Mouse (Mus musculus) myocyte (in vitro differentiated cells): ENCODE measurements around the gene Fmn2. TPM values are rescaled to one million over a fixed set of nuclear protein-coding genes. Genes with fewer than 3 reads are reported as not detected.

Experiments
- H3K27me3 ChIP-seq: one replicate; pipeline ENCODE4 v1.6.1; 2011; ENCODE audit not compliant: control insufficient read depth, insufficient read depth, insufficient read length
- H3K36me3 ChIP-seq: one replicate; pipeline ENCODE4 v1.6.1; 2011; ENCODE audit not compliant: control insufficient read depth, insufficient read depth
- H3K4me2 ChIP-seq: one replicate; pipeline ENCODE4 v1.6.1; 2011; ENCODE audit warnings: low read depth, control low read depth
- H3K4me3 ChIP-seq: one replicate; pipeline ENCODE4 v1.5.1; 2011; ENCODE audit warnings: mild to moderate bottlenecking, control low read depth, moderate library complexity
- H3K79me2 ChIP-seq: one replicate; pipeline ENCODE4 v1.6.1; 2011; ENCODE audit not compliant: control insufficient read depth, insufficient read depth
- H3ac ChIP-seq: one replicate; pipeline ENCODE4 v1.6.1; 2011; ENCODE audit not compliant: control insufficient read depth, insufficient read length
- CEBPB ChIP-seq: IDR thresholded peaks from 2 replicates; pipeline ENCODE4 v1.6.1; 2011; ENCODE audit warnings: mild to moderate bottlenecking, moderate library complexity; ENCODE audit not compliant: poor library complexity, insufficient read depth, severe bottlenecking
- E2F4 ChIP-seq: IDR thresholded peaks from one replicate; pipeline ENCODE4 v1.6.1; 2011; ENCODE audit warnings: mild to moderate bottlenecking, control low read depth, moderate library complexity; ENCODE audit not compliant: insufficient read depth
- MAX ChIP-seq: IDR thresholded peaks from one replicate; pipeline ENCODE4 v1.6.1; 2011; ENCODE audit warnings: low read depth, mild to moderate bottlenecking, control low read depth
- MYOD1 ChIP-seq, 3 experiments: IDR thresholded peaks; one replicate each; pipeline ENCODE4 v1.6.1; 2011; ENCODE audit warnings: control low read depth in 2 of 3, low read depth in 2 of 3, mild to moderate bottlenecking in 2 of 3, moderate library complexity in 1 of 3; ENCODE audit not compliant: insufficient read length in 2 of 3, control insufficient read depth in 1 of 3
- MYOG ChIP-seq, 3 experiments: IDR thresholded peaks; one replicate each; pipeline ENCODE4 v1.6.1; 2011; ENCODE audit warnings: control low read depth in 2 of 3, low read depth in 2 of 3, mild to moderate bottlenecking in 2 of 3; ENCODE audit not compliant: insufficient read length in 2 of 3, control insufficient read depth in 1 of 3, insufficient read depth in 1 of 3
- POLR2A ChIP-seq: IDR thresholded peaks from one replicate; pipeline ENCODE4 v1.6.1; 2011; ENCODE audit warnings: low read depth, mild to moderate bottlenecking, control low read depth, moderate library complexity; ENCODE audit not compliant: insufficient read length
- POLR2AphosphoS2 ChIP-seq: IDR thresholded peaks from one replicate; pipeline ENCODE4 v1.6.1; 2011; ENCODE audit warnings: low read depth, control low read depth; ENCODE audit not compliant: insufficient read length
- REST ChIP-seq: IDR thresholded peaks from one replicate; pipeline ENCODE4 v1.6.1; 2011; ENCODE audit warnings: mild to moderate bottlenecking, control low read depth, moderate library complexity; ENCODE audit not compliant: insufficient read depth, insufficient read length
- SRF ChIP-seq: IDR thresholded peaks from one replicate; pipeline ENCODE4 v1.6.1; 2011; ENCODE audit warnings: low read depth; ENCODE audit not compliant: control insufficient read depth, insufficient read length
- TCF12 ChIP-seq: IDR thresholded peaks from one replicate; pipeline ENCODE4 v1.6.1; 2011; ENCODE audit warnings: mild to moderate bottlenecking, control low read depth; ENCODE audit not compliant: poor library complexity, insufficient read depth, severe bottlenecking
- TCF3 ChIP-seq: IDR thresholded peaks from one replicate; pipeline ENCODE4 v1.6.1; 2011; ENCODE audit warnings: low read depth, control low read depth; ENCODE audit not compliant: insufficient read length
- USF1 ChIP-seq: IDR thresholded peaks from one replicate; pipeline ENCODE4 v1.6.1; 2011; ENCODE audit warnings: low read depth, mild to moderate bottlenecking, control low read depth, moderate library complexity
- polyA plus RNA-seq: library from polyadenylated mRNA; unstranded; fragments of >200 nt; fragmentation: generic; extraction: Trizol; gene quantifications from one replicate; pipeline ENCODE4 v1.2.1, GENCODE M21; 2012; ENCODE audit warnings: missing spikeins

Fmn2 gene
- polyA plus RNA-seq, 1 experiment, result not detected

DNA sequence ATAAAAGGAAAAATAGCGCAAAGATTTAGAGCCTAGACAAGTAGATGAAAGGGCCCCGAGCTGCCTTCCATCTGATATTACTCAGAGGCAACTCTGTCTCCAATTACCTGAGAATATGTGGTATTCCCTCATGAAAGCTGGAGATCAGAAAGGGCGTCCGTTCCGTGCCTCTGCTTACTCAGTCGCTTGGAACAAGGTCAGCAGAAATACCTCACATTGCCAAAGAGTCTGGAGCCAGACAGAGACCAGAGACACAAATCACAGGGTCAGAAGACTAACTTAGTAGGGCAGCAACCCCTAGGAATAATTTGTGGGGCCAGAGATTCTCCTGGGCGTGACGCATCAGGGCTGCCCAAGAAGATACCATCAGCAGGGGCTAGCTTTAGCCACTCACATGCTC is 237.3 kb downstream of the Fmn2 start:
- Histone ChIP-seq H3K79me2 (no peaks in the 10 kb centered on the region), H3K4me3 (no peak overlapping the region), H3K36me3 (no peaks in the 10 kb centered on the region), H3K27me3 (no peaks in the 10 kb centered on the region), H3K4me2 (no peak overlapping the region), H3ac (no peak overlapping the region)
- no peak for TF ChIP-seq TCF12
- no peak for TF ChIP-seq POLR2AphosphoS2
- TF ChIP-seq MYOD1 (IDR thresholded peaks at IDR 0.05; ENCODE audit: control insufficient read depth in 1 of 3, insufficient read length in 2 of 3, low read depth in 2 of 3), result no peak
- no peak for TF ChIP-seq SRF
- TF ChIP-seq MAX, result no peak
- no peak for TF ChIP-seq REST
- no peak for TF ChIP-seq E2F4
- no peak for TF ChIP-seq TCF3
- no peak for TF ChIP-seq USF1
- TF ChIP-seq POLR2A, result no peak
- no peak for TF ChIP-seq CEBPB
- TF ChIP-seq MYOG (IDR thresholded peaks at IDR 0.05; ENCODE audit: control insufficient read depth in 1 of 3, insufficient read depth in 1 of 3, insufficient read length in 2 of 3, low read depth in 2 of 3), result no peak

DNA sequence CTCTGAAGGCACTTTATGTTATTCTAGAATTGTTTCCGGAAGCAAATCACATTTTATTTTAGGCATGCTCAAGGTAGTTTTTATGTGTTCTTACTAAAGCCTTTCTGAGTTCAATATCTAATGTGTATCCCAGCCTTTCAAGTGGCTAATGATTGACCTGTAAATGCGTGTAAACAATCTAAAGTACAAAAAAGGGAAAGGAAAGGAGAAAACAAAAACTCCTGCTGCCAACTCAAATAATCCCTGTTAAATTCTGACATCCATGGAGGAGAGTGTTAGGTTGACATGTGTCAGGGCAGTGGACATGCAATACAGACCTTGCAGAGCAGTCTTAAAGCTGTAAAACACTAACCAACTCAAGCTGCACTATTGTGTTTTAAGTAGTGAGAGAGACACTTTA is 241.0 kb downstream of the Fmn2 start:
- Histone ChIP-seq H3K27me3 (no peaks in the 10 kb centered on the region), H3K4me3 (no peak overlapping the region), H3K4me2 (no peak overlapping the region), H3K36me3 (no peaks in the 10 kb centered on the region), H3ac (no peak overlapping the region), H3K79me2 (no peaks in the 10 kb centered on the region)
- TF ChIP-seq E2F4, result no peak
- TF ChIP-seq MYOD1 (IDR thresholded peaks at IDR 0.05; ENCODE audit: control insufficient read depth in 1 of 3, insufficient read length in 2 of 3, low read depth in 2 of 3), result no peak
- no peak for TF ChIP-seq TCF12
- no peak for TF ChIP-seq USF1
- TF ChIP-seq POLR2A, result no peak
- TF ChIP-seq MAX, result no peak
- no peak for TF ChIP-seq POLR2AphosphoS2
- TF ChIP-seq REST, result no peak
- TF ChIP-seq SRF, result no peak
- no peak for TF ChIP-seq CEBPB
- TF ChIP-seq MYOG (IDR thresholded peaks at IDR 0.05; ENCODE audit: control insufficient read depth in 1 of 3, insufficient read depth in 1 of 3, insufficient read length in 2 of 3, low read depth in 2 of 3), result no peak
- no peak for TF ChIP-seq TCF3

DNA sequence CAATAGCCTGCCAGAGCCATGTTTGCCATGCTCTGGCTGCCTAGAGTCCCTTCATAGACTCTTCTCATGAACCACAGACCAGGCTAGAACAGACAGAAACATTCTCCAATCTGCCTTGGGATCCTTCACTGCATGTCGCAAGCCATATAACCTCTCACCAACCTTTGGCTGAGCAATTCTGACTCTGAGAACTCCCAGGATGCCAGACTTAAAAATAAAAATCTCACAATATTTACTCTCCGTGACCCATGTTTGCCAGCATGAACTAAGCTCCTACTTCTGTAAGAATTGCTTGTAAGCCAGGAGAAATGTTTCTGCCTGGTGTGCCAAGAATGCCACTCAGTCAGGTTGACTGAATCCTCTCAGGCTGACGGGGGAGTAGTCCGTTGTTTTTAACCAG is 246.9 kb downstream of the Fmn2 start:
- TF ChIP-seq MYOG (IDR thresholded peaks at IDR 0.05; ENCODE audit: control insufficient read depth in 1 of 3, insufficient read depth in 1 of 3, insufficient read length in 2 of 3, low read depth in 2 of 3) (no peak), USF1 (no peak), REST (no peak), MAX (no peak), CEBPB (no peak), E2F4 (no peak), SRF (no peak), POLR2A (no peak), TCF12 (no peak), MYOD1 (IDR thresholded peaks at IDR 0.05; ENCODE audit: control insufficient read depth in 1 of 3, insufficient read length in 2 of 3, low read depth in 2 of 3) (no peak), POLR2AphosphoS2 (no peak), TCF3 (no peak)
- Histone ChIP-seq H3K79me2 (no peaks in the 10 kb centered on the region), H3K27me3 (no peaks in the 10 kb centered on the region), H3K4me3 (no peak overlapping the region), H3K4me2 (no peak overlapping the region), H3ac (no peak overlapping the region), H3K36me3 (no peaks in the 10 kb centered on the region)

DNA sequence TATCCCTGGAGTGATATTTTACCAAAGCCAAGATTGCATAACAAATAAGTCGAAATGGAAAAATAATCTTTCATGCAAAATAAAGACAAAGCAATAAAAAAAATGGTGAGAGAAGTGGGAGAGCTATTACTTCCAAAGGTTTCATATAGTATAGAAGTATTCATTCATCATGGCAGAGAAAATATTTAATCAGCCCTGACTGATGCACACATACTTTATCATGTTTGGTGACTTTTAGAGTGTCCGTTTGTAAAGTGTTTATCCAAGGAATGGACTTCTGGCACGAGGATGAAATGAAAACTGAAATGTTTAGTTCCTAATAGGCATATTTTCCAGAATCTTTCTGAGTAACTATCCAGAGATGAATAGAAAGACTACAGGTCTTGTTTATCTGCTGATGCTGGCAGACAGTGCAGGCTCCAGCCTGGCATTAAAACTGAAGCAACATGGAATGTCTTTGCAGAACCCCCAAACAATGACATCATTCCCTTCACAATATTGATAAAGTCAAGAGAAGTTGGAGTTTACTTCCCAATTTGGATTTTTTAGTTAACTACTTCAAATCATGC is 249.4 kb downstream of the Fmn2 start:
- no peak overlapping the region for H3K4me2 ChIP-seq
- H3K36me3 ChIP-seq, result no peaks in the 10 kb centered on the region
- H3ac ChIP-seq, result no peak overlapping the region
- H3K27me3 ChIP-seq, result no peaks in the 10 kb centered on the region
- H3K79me2 ChIP-seq, result no peaks in the 10 kb centered on the region
- no peak overlapping the region for H3K4me3 ChIP-seq
- TF ChIP-seq MYOD1 (IDR thresholded peaks at IDR 0.05; ENCODE audit: control insufficient read depth in 1 of 3, insufficient read length in 2 of 3, low read depth in 2 of 3), result no peak
- no peak for TF ChIP-seq CEBPB
- TF ChIP-seq TCF12, result no peak
- no peak for TF ChIP-seq MAX
- no peak for TF ChIP-seq POLR2A
- TF ChIP-seq TCF3, result no peak
- no peak for TF ChIP-seq REST
- no peak for TF ChIP-seq E2F4
- no peak for TF ChIP-seq POLR2AphosphoS2
- TF ChIP-seq SRF, result no peak
- no peak for TF ChIP-seq USF1
- no peak for TF ChIP-seq MYOG (IDR thresholded peaks at IDR 0.05; ENCODE audit: control insufficient read depth in 1 of 3, insufficient read depth in 1 of 3, insufficient read length in 2 of 3, low read depth in 2 of 3)
